Mouse (Mus musculus) intestine, postnatal 0 days (tissue): ENCODE data around the gene Syt16. TPM values are rescaled to one million over a fixed set of nuclear protein-coding genes. Genes with fewer than 3 reads are reported as not detected.

Source experiments
- ATAC-seq: fragments of 200-750 bp; cut with Nextera tagmentation; 2 replicates; pipeline ENCODE4 v1.8.0; 2017; ENCODE audit warnings: mild to moderate bottlenecking, moderate TSS enrichment, moderate library complexity
- H3K27ac ChIP-seq: fragments of 300-500 bp; sonication (generic); 2 replicates; pipeline ENCODE4 v1.5.1; 2014; ENCODE audit warnings: mild to moderate bottlenecking, low read depth, low read length, moderate library complexity
- H3K27me3 ChIP-seq: fragments of 300-500 bp; sonication (generic); replicated peaks from 2 replicates; pipeline ENCODE4 v1.6.1; 2014; ENCODE audit warnings: low read length, mixed read lengths; ENCODE audit not compliant: control insufficient read depth, insufficient read depth
- H3K36me3 ChIP-seq: fragments of 300-500 bp; sonication (generic); 2 replicates; pipeline ENCODE4 v1.6.1; 2014; ENCODE audit warnings: mild to moderate bottlenecking, moderate library complexity; ENCODE audit not compliant: control insufficient read depth, insufficient read depth
- H3K4me1 ChIP-seq: fragments of 300-500 bp; sonication (generic); replicated peaks from 2 replicates; pipeline ENCODE4 v1.6.1; 2014; ENCODE audit warnings: antibody characterized with exemption, low read length, mixed read lengths; ENCODE audit not compliant: control insufficient read depth, insufficient read depth
- H3K4me2 ChIP-seq: fragments of 300-500 bp; sonication (generic); replicated peaks from 2 replicates; pipeline ENCODE4 v1.6.1; 2014; ENCODE audit warnings: low read depth, mild to moderate bottlenecking, moderate library complexity
- H3K4me3 ChIP-seq: fragments of 300-500 bp; sonication (generic); 2 replicates; pipeline ENCODE4 v1.5.1; 2014; ENCODE audit warnings: low read depth, low read length
- H3K9ac ChIP-seq: fragments of 300-500 bp; sonication (generic); 2 replicates; pipeline ENCODE4 v1.6.1; 2014; ENCODE audit warnings: mild to moderate bottlenecking, low read depth, low read length
- H3K9me3 ChIP-seq: fragments of 300-500 bp; sonication (generic); 2 replicates; pipeline ENCODE4 v1.6.1; 2016; ENCODE audit warnings: mixed run types; ENCODE audit not compliant: control insufficient read depth
- CTCF ChIP-seq: sonication (generic); IDR thresholded peaks from 2 replicates; pipeline ENCODE4 v1.5.1; 2016; ENCODE audit warnings: low read depth, mild to moderate bottlenecking, control low read depth, antibody characterized with exemption, moderate library complexity
- WGBS: fragments of 180-500 bp; shearing (Covaris S2); extraction: QIAGEN DNeasy Blood & Tissue Kit; methylation state at CpG from one replicate; pipeline ENCODE4 v1.1.7; 2014; 5-methylcytosine and 5-hydroxymethylcytosine counted together
- polyA plus RNA-seq: library from polyadenylated mRNA; unstranded; fragments of >200 nt; fragmentation: Nextera tagmentation; extraction: Ambion mirVana; gene quantifications from 2 replicates; pipeline ENCODE4 v1.2.1, GENCODE M21; 2015

The Syt16 gene
- polyA plus RNA-seq, 1 experiment from 2014 or later: 1.2 TPM

GRCm38 (mm10) chr12:73978144-73978543 is 19.3 kb upstream of the Syt16 start:
- Histone ChIP-seq H3K4me3 (no peak overlapping the region), H3K9ac (no peak overlapping the region), H3K27ac (no peak overlapping the region), H3K4me2 (no peak overlapping the region), H3K36me3 (peaks cover 43% of the 10 kb centered on the region), H3K9me3 (no peaks in the 10 kb centered on the region), H3K4me1 (no peaks in the 10 kb centered on the region), H3K27me3 (no peaks in the 10 kb centered on the region)
- no peak for ATAC-seq
- 91% methylated on average over 3 of the region's 3 CpGs for WGBS
- TF ChIP-seq CTCF: no peak

- no peaks in the 10 kb centered on the region for H3K9me3 ChIP-seq
- H3K9ac ChIP-seq: no peak overlapping the region
- peak; percentile 79 for ATAC-seq
- no peak for TF ChIP-seq CTCF
- H3K27ac ChIP-seq: no peak overlapping the region
- H3K4me2 ChIP-seq: no peak overlapping the region
- no peaks in the 10 kb centered on the region for H3K27me3 ChIP-seq
- peaks cover 41% of the 10 kb centered on the region for H3K36me3 ChIP-seq
- H3K4me1 ChIP-seq: no peaks in the 10 kb centered on the region
- no peak overlapping the region for H3K4me3 ChIP-seq
- WGBS: 74% methylated on average over 5 of the region's 5 CpGs
Observed at GRCm38 (mm10) chr12:73979667-73980066, 17.8 kb upstream of the Syt16 start.

DNA sequence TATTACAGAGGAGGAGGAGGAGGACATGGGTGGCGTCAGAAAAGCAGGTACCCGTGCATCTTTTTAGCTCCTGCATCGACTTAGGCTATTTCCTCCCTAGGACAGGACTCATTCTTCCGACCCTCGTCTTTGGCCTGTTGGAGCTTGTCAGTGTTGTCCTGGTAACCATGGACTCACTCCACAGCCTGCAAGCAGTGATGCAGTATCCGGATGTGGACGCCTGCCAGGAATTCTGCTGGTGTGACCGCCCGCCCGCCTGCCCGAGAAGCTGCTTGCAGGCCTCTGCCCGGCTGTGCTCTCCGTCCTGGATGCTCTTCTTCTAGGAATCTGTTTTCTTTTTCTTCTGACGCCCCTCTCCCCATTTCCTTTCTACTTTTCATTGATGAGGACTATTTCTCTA is 14.9 kb upstream of the Syt16 start:
- peaks cover 44% of the 10 kb centered on the region for H3K36me3 ChIP-seq
- no peak overlapping the region for H3K9ac ChIP-seq
- H3K27me3 ChIP-seq: no peaks in the 10 kb centered on the region
- H3K4me3 ChIP-seq: no peak overlapping the region
- 65% methylated on average over 14 of the region's 14 CpGs for WGBS
- no peaks in the 10 kb centered on the region for H3K4me1 ChIP-seq
- no peak for TF ChIP-seq CTCF
- no peaks in the 10 kb centered on the region for H3K9me3 ChIP-seq
- ATAC-seq: no peak
- no peak overlapping the region for H3K4me2 ChIP-seq
- no peak overlapping the region for H3K27ac ChIP-seq

DNA sequence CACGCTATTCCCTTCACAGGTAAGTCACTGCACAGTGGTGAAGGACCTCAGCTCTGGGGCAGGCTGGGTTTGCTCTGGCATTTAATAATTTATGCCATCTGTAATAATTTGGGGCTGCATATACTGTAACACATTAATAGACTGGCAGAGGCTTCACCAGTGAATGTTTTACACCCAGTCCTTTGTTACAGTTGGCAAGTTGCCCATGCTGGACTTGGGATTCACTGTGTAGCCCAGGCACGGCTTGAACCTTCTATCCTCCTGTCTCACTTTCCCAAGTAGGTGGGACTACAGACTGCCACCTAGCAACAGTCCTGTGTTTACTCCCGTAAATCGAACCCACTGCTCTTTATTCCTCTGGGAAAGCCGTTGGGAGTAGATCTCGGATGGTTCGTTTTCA is 11.2 kb upstream of the Syt16 start:
- Histone ChIP-seq H3K9me3 (no peaks in the 10 kb centered on the region), H3K27me3 (no peaks in the 10 kb centered on the region), H3K4me3 (no peak overlapping the region), H3K27ac (no peak overlapping the region), H3K4me1 (no peaks in the 10 kb centered on the region), H3K4me2 (no peak overlapping the region), H3K36me3 (peaks cover 28% of the 10 kb centered on the region), H3K9ac (no peak overlapping the region)
- 81% methylated on average over 7 of the region's 7 CpGs for WGBS
- TF ChIP-seq CTCF: no peak
- ATAC-seq: no peak

- Histone ChIP-seq H3K4me2 (no peak overlapping the region), H3K36me3 (peaks cover 17% of the 10 kb centered on the region), H3K27me3 (no peaks in the 10 kb centered on the region), H3K27ac (no peak overlapping the region), H3K9ac (no peak overlapping the region), H3K4me1 (no peaks in the 10 kb centered on the region), H3K4me3 (no peak overlapping the region), H3K9me3 (no peaks in the 10 kb centered on the region)
- no peak for TF ChIP-seq CTCF
- 85% methylated on average over 4 of the region's 4 CpGs for WGBS
- ATAC-seq: no peak
Observed at GRCm38 (mm10) chr12:73988393-73989008, 9.0 kb upstream of the Syt16 start.

- Histone ChIP-seq H3K4me2 (no peak overlapping the region), H3K36me3 (peaks cover 12% of the 10 kb centered on the region), H3K27ac (no peak overlapping the region), H3K27me3 (no peaks in the 10 kb centered on the region), H3K9me3 (no peaks in the 10 kb centered on the region), H3K4me3 (no peak overlapping the region), H3K4me1 (no peaks in the 10 kb centered on the region), H3K9ac (no peak overlapping the region)
- ATAC-seq: no peak
- TF ChIP-seq CTCF: peak; percentile 76
Observed at GRCm38 (mm10) chr12:73989594-73989993, 7.9 kb upstream of the Syt16 start.

DNA sequence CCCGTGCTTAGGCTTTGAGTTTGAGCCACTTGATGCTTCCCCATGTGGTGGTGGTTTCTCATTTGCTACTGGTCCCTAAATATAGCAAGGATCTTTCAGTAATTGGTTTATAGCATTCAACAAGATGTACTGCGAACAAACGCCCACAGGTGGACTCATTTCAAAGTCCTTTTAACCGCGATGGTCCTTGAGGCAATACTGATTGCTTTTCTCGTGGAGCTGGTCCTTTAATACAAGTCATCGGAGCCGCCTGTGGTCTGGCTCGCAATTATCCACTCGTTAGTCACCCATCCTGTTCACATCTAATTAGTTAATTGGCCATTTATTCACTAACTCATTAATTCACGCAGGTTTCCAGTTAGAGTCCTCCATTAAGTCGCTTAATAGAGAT is 560 bp upstream of the Syt16 start:
- Histone ChIP-seq H3K27me3 (peaks cover 28% of the 10 kb centered on the region), H3K4me2 (no peak overlapping the region), H3K4me3 (no peak overlapping the region), H3K9me3 (no peaks in the 10 kb centered on the region), H3K36me3 (no peaks in the 10 kb centered on the region), H3K27ac (no peak overlapping the region), H3K4me1 (no peaks in the 10 kb centered on the region), H3K9ac (no peak overlapping the region)
- WGBS: 63% methylated on average over 12 of the region's 12 CpGs
- no peak for ATAC-seq
- TF ChIP-seq CTCF: no peak
